Mouse (Mus musculus): ENCODE measurements around the gene Rbbp6. TPM values are rescaled to one million over a fixed set of nuclear protein-coding genes. Genes with fewer than 3 reads are reported as not detected.

The Rbbp6 gene
- polyA plus RNA-seq, 1 experiment = 9.8 TPM

- Histone ChIP-seq H3K27me3 (ENCODE audit: control insufficient read depth, insufficient read depth, insufficient read length) (no peaks in the 10 kb centered on the region), H3ac (ENCODE audit: control insufficient read depth, insufficient read length) (no peak overlapping the region), H3K4me2 (ENCODE audit: low read depth) (no peak overlapping the region), H3K79me2 (ENCODE audit: control insufficient read depth, insufficient read depth) (no peaks in the 10 kb centered on the region), H3K4me3 (no peak overlapping the region), H3K36me3 (ENCODE audit: control insufficient read depth, insufficient read depth) (peaks cover 57% of the 10 kb centered on the region)
- no peak for TF ChIP-seq MAX (IDR thresholded peaks at IDR 0.05; ENCODE audit: low read depth)
- no peak for TF ChIP-seq REST (IDR thresholded peaks at IDR 0.05; ENCODE audit: insufficient read depth, insufficient read length)
- TF ChIP-seq MYOG (IDR thresholded peaks at IDR 0.05; ENCODE audit: control insufficient read depth in 1 of 3, insufficient read depth in 1 of 3, insufficient read length in 2 of 3, low read depth in 2 of 3) = no peak
- TF ChIP-seq USF1 (IDR thresholded peaks at IDR 0.05; ENCODE audit: low read depth) = no peak
- TF ChIP-seq CEBPB (IDR thresholded peaks at IDR 0.05; ENCODE audit: insufficient read depth, poor library complexity, severe bottlenecking) = no peak
- TF ChIP-seq TCF12 (IDR thresholded peaks at IDR 0.05; ENCODE audit: insufficient read depth, poor library complexity, severe bottlenecking) = no peak
- no peak for TF ChIP-seq POLR2A (IDR thresholded peaks at IDR 0.05; ENCODE audit: insufficient read length, low read depth)
- no peak for TF ChIP-seq TCF3 (IDR thresholded peaks at IDR 0.05; ENCODE audit: insufficient read length, low read depth)
- no peak for TF ChIP-seq SRF (IDR thresholded peaks at IDR 0.05; ENCODE audit: control insufficient read depth, insufficient read length, low read depth)
- no peak for TF ChIP-seq POLR2AphosphoS2 (IDR thresholded peaks at IDR 0.05; ENCODE audit: insufficient read length, low read depth)
Measured at GRCm38 (mm10) chr7:123004442-123004841, 39.0 kb downstream of the Rbbp6 start.

GRCm38 (mm10) chr7:123006251-123006650 lies 40.8 kb downstream of the Rbbp6 start:
- no peak overlapping the region for H3ac ChIP-seq (ENCODE audit: control insufficient read depth, insufficient read length)
- no peaks in the 10 kb centered on the region for H3K79me2 ChIP-seq (ENCODE audit: control insufficient read depth, insufficient read depth)
- no peak overlapping the region for H3K4me3 ChIP-seq
- no peak overlapping the region for H3K4me2 ChIP-seq (ENCODE audit: low read depth)
- no peaks in the 10 kb centered on the region for H3K27me3 ChIP-seq (ENCODE audit: control insufficient read depth, insufficient read depth, insufficient read length)
- H3K36me3 ChIP-seq (ENCODE audit: control insufficient read depth, insufficient read depth) = peaks cover 41% of the 10 kb centered on the region
- TF ChIP-seq CEBPB (IDR thresholded peaks at IDR 0.05; ENCODE audit: insufficient read depth, poor library complexity, severe bottlenecking) (no peak), POLR2AphosphoS2 (IDR thresholded peaks at IDR 0.05; ENCODE audit: insufficient read length, low read depth) (no peak), MYOD1 (IDR thresholded peaks at IDR 0.05; ENCODE audit: control insufficient read depth in 1 of 3, insufficient read length in 2 of 3, low read depth in 2 of 3) (no peak), MYOG (IDR thresholded peaks at IDR 0.05; ENCODE audit: control insufficient read depth in 1 of 3, insufficient read depth in 1 of 3, insufficient read length in 2 of 3, low read depth in 2 of 3) (no peak), TCF3 (IDR thresholded peaks at IDR 0.05; ENCODE audit: insufficient read length, low read depth) (no peak), POLR2A (IDR thresholded peaks at IDR 0.05; ENCODE audit: insufficient read length, low read depth) (no peak), SRF (IDR thresholded peaks at IDR 0.05; ENCODE audit: control insufficient read depth, insufficient read length, low read depth) (no peak)

GRCm38 (mm10) chr7:123007743-123008142 lies 42.3 kb downstream of the Rbbp6 start:
- H3K79me2 ChIP-seq (ENCODE audit: control insufficient read depth, insufficient read depth) = no peaks in the 10 kb centered on the region
- no peak for TF ChIP-seq MYOD1 (IDR thresholded peaks at IDR 0.05; ENCODE audit: control insufficient read depth in 1 of 3, insufficient read length in 2 of 3, low read depth in 2 of 3)
- no peak for TF ChIP-seq E2F4 (IDR thresholded peaks at IDR 0.05; ENCODE audit: insufficient read depth)
- H3K36me3 ChIP-seq (ENCODE audit: control insufficient read depth, insufficient read depth) = peaks cover 27% of the 10 kb centered on the region
- no peak overlapping the region for H3K4me3 ChIP-seq
- H3ac ChIP-seq (ENCODE audit: control insufficient read depth, insufficient read length) = no peak overlapping the region
- peaks cover 7% of the 10 kb centered on the region for H3K27me3 ChIP-seq (ENCODE audit: control insufficient read depth, insufficient read depth, insufficient read length)
- no peak overlapping the region for H3K4me2 ChIP-seq (ENCODE audit: low read depth)

- H3ac ChIP-seq (ENCODE audit: control insufficient read depth, insufficient read length) = no peak overlapping the region
- H3K36me3 ChIP-seq (ENCODE audit: control insufficient read depth, insufficient read depth) = no peaks in the 10 kb centered on the region
- TF ChIP-seq REST (IDR thresholded peaks at IDR 0.05; ENCODE audit: insufficient read depth, insufficient read length) (no peak), SRF (IDR thresholded peaks at IDR 0.05; ENCODE audit: control insufficient read depth, insufficient read length, low read depth) (no peak), TCF12 (IDR thresholded peaks at IDR 0.05; ENCODE audit: insufficient read depth, poor library complexity, severe bottlenecking) (no peak), MAX (IDR thresholded peaks at IDR 0.05; ENCODE audit: low read depth) (no peak), POLR2A (IDR thresholded peaks at IDR 0.05; ENCODE audit: insufficient read length, low read depth) (no peak), E2F4 (IDR thresholded peaks at IDR 0.05; ENCODE audit: insufficient read depth) (no peak), MYOG (IDR thresholded peaks at IDR 0.05; ENCODE audit: control insufficient read depth in 1 of 3, insufficient read depth in 1 of 3, insufficient read length in 2 of 3, low read depth in 2 of 3) (no peak), POLR2AphosphoS2 (IDR thresholded peaks at IDR 0.05; ENCODE audit: insufficient read length, low read depth) (no peak), TCF3 (IDR thresholded peaks at IDR 0.05; ENCODE audit: insufficient read length, low read depth) (no peak), CEBPB (IDR thresholded peaks at IDR 0.05; ENCODE audit: insufficient read depth, poor library complexity, severe bottlenecking) (no peak)
- H3K27me3 ChIP-seq (ENCODE audit: control insufficient read depth, insufficient read depth, insufficient read length) = peaks cover 13% of the 10 kb centered on the region
- no peak overlapping the region for H3K4me2 ChIP-seq (ENCODE audit: low read depth)
- no peaks in the 10 kb centered on the region for H3K79me2 ChIP-seq (ENCODE audit: control insufficient read depth, insufficient read depth)
- H3K4me3 ChIP-seq = no peak overlapping the region
Measured at GRCm38 (mm10) chr7:123013466-123013865, 48.0 kb downstream of the Rbbp6 start.

- Histone ChIP-seq H3K27me3 (ENCODE audit: control insufficient read depth, insufficient read depth, insufficient read length) (peaks cover 13% of the 10 kb centered on the region), H3K36me3 (ENCODE audit: control insufficient read depth, insufficient read depth) (no peaks in the 10 kb centered on the region), H3K4me3 (no peak overlapping the region), H3ac (ENCODE audit: control insufficient read depth, insufficient read length) (no peak overlapping the region), H3K4me2 (ENCODE audit: low read depth) (no peak overlapping the region), H3K79me2 (ENCODE audit: control insufficient read depth, insufficient read depth) (no peaks in the 10 kb centered on the region)
- TF ChIP-seq MYOG (IDR thresholded peaks at IDR 0.05; ENCODE audit: control insufficient read depth in 1 of 3, insufficient read depth in 1 of 3, insufficient read length in 2 of 3, low read depth in 2 of 3) (no peak), E2F4 (IDR thresholded peaks at IDR 0.05; ENCODE audit: insufficient read depth) (no peak), REST (IDR thresholded peaks at IDR 0.05; ENCODE audit: insufficient read depth, insufficient read length) (no peak), SRF (IDR thresholded peaks at IDR 0.05; ENCODE audit: control insufficient read depth, insufficient read length, low read depth) (no peak), CEBPB (IDR thresholded peaks at IDR 0.05; ENCODE audit: insufficient read depth, poor library complexity, severe bottlenecking) (no peak), MAX (IDR thresholded peaks at IDR 0.05; ENCODE audit: low read depth) (no peak)
Measured at GRCm38 (mm10) chr7:123014729-123015128, 49.2 kb downstream of the Rbbp6 start.
